Mouse (Mus musculus) kidney, adult 2 months (tissue): ENCODE measurements around the gene Epha2.

Experiments used
- CTCF ChIP-seq: fragments of 200-500 bp; conservative IDR thresholded peaks from 2 replicates; pipeline ENCODE4 v1.5.1; 2011; ENCODE audit warnings: low read depth, mild to moderate bottlenecking, control low read depth, low read length, moderate library complexity, mixed read lengths; ENCODE audit not compliant: insufficient read depth, insufficient read length
- POLR2A ChIP-seq: fragments of 200-500 bp; IDR thresholded peaks from one replicate; pipeline ENCODE4 v1.6.1; 2011; ENCODE audit warnings: low read depth, low read length, control low read depth

DNA sequence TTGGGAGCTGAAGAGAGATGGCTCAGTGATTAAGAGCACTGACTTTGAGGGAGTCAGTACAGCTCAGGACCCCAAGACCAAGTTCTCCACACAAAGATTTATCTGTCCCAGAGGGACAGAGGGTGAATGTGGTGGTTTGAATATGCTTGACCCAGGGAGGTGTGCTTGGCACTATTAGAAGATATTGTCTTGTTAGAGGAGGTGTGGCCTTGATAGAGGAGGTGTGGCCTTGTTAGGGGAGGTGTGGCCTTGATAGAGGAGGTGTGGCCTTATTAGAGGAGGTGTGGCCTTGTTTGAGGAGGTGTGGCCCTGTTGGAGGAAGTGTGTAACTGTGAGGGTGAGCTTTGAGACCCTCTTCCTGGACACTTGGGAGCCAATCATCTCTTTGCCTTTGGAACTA, 56.8 kb downstream of the Epha2 start:
- TF ChIP-seq CTCF (no peak), POLR2A (no peak)
